Mouse (Mus musculus): ENCODE data around the gene Usp6nl. TPM values are rescaled to one million over a fixed set of nuclear protein-coding genes. Genes with fewer than 3 reads are reported as not detected.

Gene Usp6nl
- polyA plus RNA-seq, 1 experiment: 6.9 TPM

- no peaks in the 10 kb centered on the region for H3K27me3 ChIP-seq (ENCODE audit: control insufficient read depth, insufficient read depth, low read length)
- H3K27ac ChIP-seq (ENCODE audit: control insufficient read depth, insufficient read depth, low read depth, low read length): no peak overlapping the region
- no peak overlapping the region for H3K4me3 ChIP-seq (ENCODE audit: control insufficient read depth, low read depth, low read length)
- no peaks in the 10 kb centered on the region for H3K4me1 ChIP-seq (ENCODE audit: control insufficient read depth, insufficient read depth, low read length)
- H3K36me3 ChIP-seq (ENCODE audit: control insufficient read depth, insufficient read depth, low read length): no peaks in the 10 kb centered on the region
- TF ChIP-seq POLR2A (IDR thresholded peaks at IDR 0.05; ENCODE audit: control insufficient read depth, low read depth, low read length): no peak
- no peak for TF ChIP-seq CTCF (IDR thresholded peaks at IDR 0.05; ENCODE audit: control insufficient read depth, insufficient read depth, insufficient replicate concordance, low read depth, low read length)
Measured at GRCm38 (mm10) chr2:6391261-6391660, 68.8 kb downstream of the Usp6nl start.

GRCm38 (mm10) chr2:6391940-6392339 is 69.5 kb downstream of the Usp6nl start:
- no peak for TF ChIP-seq POLR2A (IDR thresholded peaks at IDR 0.05; ENCODE audit: control insufficient read depth, low read depth, low read length)
- no peak for TF ChIP-seq CTCF (IDR thresholded peaks at IDR 0.05; ENCODE audit: control insufficient read depth, insufficient read depth, insufficient replicate concordance, low read depth, low read length)

GRCm38 (mm10) chr2:6395851-6396625 is 73.6 kb downstream of the Usp6nl start:
- Histone ChIP-seq H3K27ac (ENCODE audit: control insufficient read depth, insufficient read depth, low read depth, low read length) (no peak overlapping the region), H3K27me3 (ENCODE audit: control insufficient read depth, insufficient read depth, low read length) (no peaks in the 10 kb centered on the region)
- TF ChIP-seq CTCF (IDR thresholded peaks at IDR 0.05; ENCODE audit: control insufficient read depth, insufficient read depth, insufficient replicate concordance, low read depth, low read length): no peak
- no peak for TF ChIP-seq POLR2A (IDR thresholded peaks at IDR 0.05; ENCODE audit: control insufficient read depth, low read depth, low read length)

More at GRCm38 (mm10) chr2:6391940-6392339, 69.5 kb downstream of the Usp6nl start:
- Histone ChIP-seq H3K4me3 (ENCODE audit: control insufficient read depth, low read depth, low read length) (no peak overlapping the region), H3K4me1 (ENCODE audit: control insufficient read depth, insufficient read depth, low read length) (no peaks in the 10 kb centered on the region), H3K36me3 (ENCODE audit: control insufficient read depth, insufficient read depth, low read length) (no peaks in the 10 kb centered on the region), H3K27me3 (ENCODE audit: control insufficient read depth, insufficient read depth, low read length) (no peaks in the 10 kb centered on the region), H3K27ac (ENCODE audit: control insufficient read depth, insufficient read depth, low read depth, low read length) (no peak overlapping the region)

GRCm38 (mm10) chr2:6396626-6397146 is 74.2 kb downstream of the Usp6nl start:
- no peak overlapping the region for H3K27ac ChIP-seq (ENCODE audit: control insufficient read depth, insufficient read depth, low read depth, low read length)
- TF ChIP-seq POLR2A (IDR thresholded peaks at IDR 0.05; ENCODE audit: control insufficient read depth, low read depth, low read length) (no peak), CTCF (IDR thresholded peaks at IDR 0.05; ENCODE audit: control insufficient read depth, insufficient read depth, insufficient replicate concordance, low read depth, low read length) (no peak)
- H3K4me3 ChIP-seq (ENCODE audit: control insufficient read depth, low read depth, low read length): no peak overlapping the region
- H3K27me3 ChIP-seq (ENCODE audit: control insufficient read depth, insufficient read depth, low read length): no peaks in the 10 kb centered on the region
- H3K36me3 ChIP-seq (ENCODE audit: control insufficient read depth, insufficient read depth, low read length): no peaks in the 10 kb centered on the region
- no peaks in the 10 kb centered on the region for H3K4me1 ChIP-seq (ENCODE audit: control insufficient read depth, insufficient read depth, low read length)

More at GRCm38 (mm10) chr2:6395851-6396625, 73.6 kb downstream of the Usp6nl start:
- Histone ChIP-seq H3K4me1 (ENCODE audit: control insufficient read depth, insufficient read depth, low read length) (no peaks in the 10 kb centered on the region), H3K4me3 (ENCODE audit: control insufficient read depth, low read depth, low read length) (no peak overlapping the region), H3K36me3 (ENCODE audit: control insufficient read depth, insufficient read depth, low read length) (no peaks in the 10 kb centered on the region)

GRCm38 (mm10) chr2:6397166-6397565 is 74.7 kb downstream of the Usp6nl start:
- H3K27ac ChIP-seq (ENCODE audit: control insufficient read depth, insufficient read depth, low read depth, low read length): no peak overlapping the region
- H3K27me3 ChIP-seq (ENCODE audit: control insufficient read depth, insufficient read depth, low read length): no peaks in the 10 kb centered on the region
- TF ChIP-seq CTCF (IDR thresholded peaks at IDR 0.05; ENCODE audit: control insufficient read depth, insufficient read depth, insufficient replicate concordance, low read depth, low read length) (no peak), POLR2A (IDR thresholded peaks at IDR 0.05; ENCODE audit: control insufficient read depth, low read depth, low read length) (no peak)
- no peaks in the 10 kb centered on the region for H3K36me3 ChIP-seq (ENCODE audit: control insufficient read depth, insufficient read depth, low read length)
- no peak overlapping the region for H3K4me3 ChIP-seq (ENCODE audit: control insufficient read depth, low read depth, low read length)
- no peaks in the 10 kb centered on the region for H3K4me1 ChIP-seq (ENCODE audit: control insufficient read depth, insufficient read depth, low read length)

- Histone ChIP-seq H3K27me3 (ENCODE audit: control insufficient read depth, insufficient read depth, low read length) (no peaks in the 10 kb centered on the region), H3K36me3 (ENCODE audit: control insufficient read depth, insufficient read depth, low read length) (no peaks in the 10 kb centered on the region), H3K4me3 (ENCODE audit: control insufficient read depth, low read depth, low read length) (no peak overlapping the region), H3K27ac (ENCODE audit: control insufficient read depth, insufficient read depth, low read depth, low read length) (no peak overlapping the region), H3K4me1 (ENCODE audit: control insufficient read depth, insufficient read depth, low read length) (peaks cover 4% of the 10 kb centered on the region; the same call in 1 of the 2 replicates)
- no peak for TF ChIP-seq POLR2A (IDR thresholded peaks at IDR 0.05; ENCODE audit: control insufficient read depth, low read depth, low read length)
- no peak for TF ChIP-seq CTCF (IDR thresholded peaks at IDR 0.05; ENCODE audit: control insufficient read depth, insufficient read depth, insufficient replicate concordance, low read depth, low read length)
Measured at GRCm38 (mm10) chr2:6398826-6399225, 76.4 kb downstream of the Usp6nl start.

- Histone ChIP-seq H3K4me1 (ENCODE audit: control insufficient read depth, insufficient read depth, low read length) (peaks cover 4% of the 10 kb centered on the region; the same call in 1 of the 2 replicates), H3K27ac (ENCODE audit: control insufficient read depth, insufficient read depth, low read depth, low read length) (no peak overlapping the region), H3K27me3 (ENCODE audit: control insufficient read depth, insufficient read depth, low read length) (no peaks in the 10 kb centered on the region), H3K36me3 (ENCODE audit: control insufficient read depth, insufficient read depth, low read length) (no peaks in the 10 kb centered on the region), H3K4me3 (ENCODE audit: control insufficient read depth, low read depth, low read length) (no peak overlapping the region)
- TF ChIP-seq CTCF (IDR thresholded peaks at IDR 0.05; ENCODE audit: control insufficient read depth, insufficient read depth, insufficient replicate concordance, low read depth, low read length): no peak
- no peak for TF ChIP-seq POLR2A (IDR thresholded peaks at IDR 0.05; ENCODE audit: control insufficient read depth, low read depth, low read length)
Measured at GRCm38 (mm10) chr2:6401039-6401438, 78.6 kb downstream of the Usp6nl start.

All from testis, adult 2 months (tissue).